Comparison of ENCODE assay signal across 8 mouse cellular contexts in genomic region chr8:111537765-111538158, GRCm38 (mm10). TPM values are rescaled to one million over a fixed set of nuclear protein-coding genes. Genes with fewer than 3 reads are reported as not detected.
DNase-seq lines count a peak whose midpoint lies in the region; ATAC-seq and TF ChIP-seq lines count a peak whose summit lies in the region.

No protein-coding gene starts in this region.

- no peaks in the 10 kb centered on the region for H3K27me3 ChIP-seq in kidney, embryonic 16.5 days (ENCODE audit: insufficient read depth, low read length)
- H3K27me3 ChIP-seq in hindbrain, embryonic 15.5 days = no peaks in the 10 kb centered on the region
- H3K27me3 ChIP-seq in midbrain, embryonic 15.5 days (replicated peaks) = no peaks in the 10 kb centered on the region

- no peak for ATAC-seq in kidney, embryonic 16.5 days (ENCODE audit: low FRiP score, low TSS enrichment)
- ATAC-seq in hindbrain, embryonic 15.5 days (ENCODE audit: low FRiP score, low read depth) = no peak
- no peak; the same call in 1 of the 2 replicates for ATAC-seq in midbrain, embryonic 15.5 days (replicated peaks)

- no peaks in the 10 kb centered on the region for H3K9me3 ChIP-seq in kidney, embryonic 16.5 days (ENCODE audit: low read length)
- no peaks in the 10 kb centered on the region for H3K9me3 ChIP-seq in hindbrain, embryonic 15.5 days
- H3K9me3 ChIP-seq in midbrain, embryonic 15.5 days = no peaks in the 10 kb centered on the region

- H3K9ac ChIP-seq in kidney, embryonic 16.5 days (replicated peaks; ENCODE audit: low read length) = peak overlapping the region; percentile 96
- peak overlapping the region; percentile 97 for H3K9ac ChIP-seq in hindbrain, embryonic 15.5 days
- H3K9ac ChIP-seq in midbrain, embryonic 15.5 days = peak overlapping the region; percentile 100

- 0 out of 2 replicates have a peak overlapping the region, but pooled peaks have one; percentile 93 for H3K27ac ChIP-seq in kidney, embryonic 16.5 days (ENCODE audit: low read length)
- peak overlapping the region; percentile 95 for H3K27ac ChIP-seq in hindbrain, embryonic 15.5 days (replicated peaks)
- peak overlapping the region; percentile 98 for H3K27ac ChIP-seq in midbrain, embryonic 15.5 days

- TF ChIP-seq POLR2A in brain, embryonic 14.5 days (IDR thresholded peaks at IDR 0.05; ENCODE audit: borderline replicate concordance, extremely low read depth, insufficient read depth, insufficient read length, poor library complexity, severe bottlenecking) = no peak

- no peak for DNase-seq in kidney, adult 9 months
- peak; percentile 42 for DNase-seq in brain, embryonic 14.5 days (ENCODE audit: low read depth)
- DNase-seq in retina, embryonic 14.5 days (ENCODE audit: low spot score) = no peak
- DNase-seq in left cerebral cortex, adult 11 months (ENCODE audit: low spot score) = no peak
- DNase-seq in adrenal gland, adult (ENCODE audit: inconsistent age in 2 of 2, low spot score in 1 of 2) = no peak

- H3K36me3 ChIP-seq in kidney, embryonic 16.5 days (ENCODE audit: insufficient read depth, low read length) = no peaks in the 10 kb centered on the region
- H3K36me3 ChIP-seq in hindbrain, embryonic 15.5 days = no peaks in the 10 kb centered on the region
- H3K36me3 ChIP-seq in midbrain, embryonic 15.5 days (replicated peaks) = no peaks in the 10 kb centered on the region

- 2% methylated on average over 8 of the region's 8 CpGs for WGBS in kidney, embryonic 16.5 days
- 6% methylated on average over 8 of the region's 8 CpGs for WGBS in hindbrain, embryonic 15.5 days
- WGBS in midbrain, embryonic 15.5 days = 4% methylated on average over 8 of the region's 8 CpGs

- H3K4me2 ChIP-seq in kidney, embryonic 16.5 days (replicated peaks; ENCODE audit: low read depth, low read length) = peak overlapping the region; percentile 88
- peak overlapping the region; percentile 93 for H3K4me2 ChIP-seq in hindbrain, embryonic 15.5 days
- peak overlapping the region; percentile 88 for H3K4me2 ChIP-seq in midbrain, embryonic 15.5 days

- peaks cover 27% of the 10 kb centered on the region for H3K4me1 ChIP-seq in kidney, embryonic 16.5 days (ENCODE audit: insufficient read depth, low read length)
- H3K4me1 ChIP-seq in hindbrain, embryonic 15.5 days (replicated peaks) = peaks cover 43% of the 10 kb centered on the region
- peaks cover 49% of the 10 kb centered on the region for H3K4me1 ChIP-seq in midbrain, embryonic 15.5 days

- no peak for TF ChIP-seq CTCF in brain, embryonic 14.5 days (IDR thresholded peaks at IDR 0.05; ENCODE audit: borderline replicate concordance, extremely low read depth, insufficient read depth, insufficient read length)

- peak overlapping the region; percentile 89 for H3K4me3 ChIP-seq in kidney, embryonic 16.5 days (ENCODE audit: low read length)
- H3K4me3 ChIP-seq in hindbrain, embryonic 15.5 days = peak overlapping the region; percentile 81
- peak overlapping the region; percentile 89 for H3K4me3 ChIP-seq in midbrain, embryonic 15.5 days

RNA-seq across cellular contexts. Expression of gene Znrf1, which starts 1.9 kb away (rescaled TPM):
- polyA plus RNA-seq in kidney, embryonic 16.5 days (2015; fragmentation: Nextera tagmentation; extraction: Ambion mirVana) = 19.8 and 19.9 TPM in 2 replicates
- 237 and 293 TPM in 2 replicates for polyA plus RNA-seq in brain, embryonic 14.5 days (2012; rRNA removed)
- polyA plus RNA-seq in hindbrain, embryonic 15.5 days (2015; fragmentation: Nextera tagmentation; extraction: Ambion mirVana) = 102 and 106 TPM in 2 replicates
- 106 and 119 TPM in 2 replicates for polyA plus RNA-seq in midbrain, embryonic 15.5 days (2015; fragmentation: Nextera tagmentation; extraction: Ambion mirVana)

RNA-seq across cellular contexts. Expression of gene Wdr59, which starts 15.9 kb away (rescaled TPM):
- polyA plus RNA-seq in kidney, embryonic 16.5 days (2015; fragmentation: Nextera tagmentation; extraction: Ambion mirVana) = 7.8 and 7.9 TPM in 2 replicates
- polyA plus RNA-seq in brain, embryonic 14.5 days (2012; rRNA removed) = 14.2 and 16.0 TPM in 2 replicates
- 7.3 and 8.1 TPM in 2 replicates for polyA plus RNA-seq in hindbrain, embryonic 15.5 days (2015; fragmentation: Nextera tagmentation; extraction: Ambion mirVana)
- polyA plus RNA-seq in midbrain, embryonic 15.5 days (2015; fragmentation: Nextera tagmentation; extraction: Ambion mirVana) = 6.8 and 8.3 TPM in 2 replicates
